Mouse (Mus musculus) fat pad, adult 2 months (tissue): Measurements from ENCODE around the gene Taf8.

ENCODE experiments used
- DNase-seq: peaks from one replicate; pipeline ENCODE4 v3.0.0-alpha.2; 2011; ENCODE audit warnings: low read depth, low spot score; ENCODE audit errors: extremely low read depth

Taf8 gene

GRCm38 (mm10) chr17:47501946-47502706, at the start of gene Taf8:
TSS of gene Taf8 (minus strand) at chr17:47502292.
- peak; percentile 70 for DNase-seq

- no peak for DNase-seq
These were observed 49.0 kb upstream of the Taf8 start for GRCm38 (mm10) chr17:47551049-47551448.

GRCm38 (mm10) chr17:47545861-47546331, 43.8 kb upstream of the Taf8 start:
- no peak for DNase-seq

GRCm38 (mm10) chr17:47545154-47545553, 43.1 kb upstream of the Taf8 start:
- no peak for DNase-seq

GRCm38 (mm10) chr17:47543051-47543650, 41.1 kb upstream of the Taf8 start:
- no peak for DNase-seq

GRCm38 (mm10) chr17:47542061-47542460, 40.0 kb upstream of the Taf8 start:
- peak; percentile 2 for DNase-seq

- DNase-seq: no peak
These were observed 37.0 kb upstream of the Taf8 start for GRCm38 (mm10) chr17:47539128-47539527.

GRCm38 (mm10) chr17:47538049-47538448, 36.0 kb upstream of the Taf8 start:
- no peak for DNase-seq

- no peak for DNase-seq
These were observed 33.7 kb upstream of the Taf8 start for GRCm38 (mm10) chr17:47535812-47536236.

GRCm38 (mm10) chr17:47533691-47534090, 31.6 kb upstream of the Taf8 start:
- no peak for DNase-seq

GRCm38 (mm10) chr17:47532364-47532763, 30.3 kb upstream of the Taf8 start:
- DNase-seq: no peak

GRCm38 (mm10) chr17:47531387-47531818, 29.3 kb upstream of the Taf8 start:
- DNase-seq: no peak

GRCm38 (mm10) chr17:47529595-47529994, 27.5 kb upstream of the Taf8 start:
- no peak for DNase-seq

GRCm38 (mm10) chr17:47528919-47529318, 26.8 kb upstream of the Taf8 start:
- DNase-seq: no peak

GRCm38 (mm10) chr17:47527581-47528300, 25.6 kb upstream of the Taf8 start:
- DNase-seq: no peak

GRCm38 (mm10) chr17:47526856-47527520, 24.9 kb upstream of the Taf8 start:
- DNase-seq: no peak

- DNase-seq: no peak
These were observed 22.9 kb upstream of the Taf8 start for GRCm38 (mm10) chr17:47524991-47525390.

- no peak for DNase-seq
These were observed 22.0 kb upstream of the Taf8 start for GRCm38 (mm10) chr17:47524055-47524454.

GRCm38 (mm10) chr17:47523211-47523682, 21.2 kb upstream of the Taf8 start:
- no peak for DNase-seq

- no peak for DNase-seq
These were observed 20.4 kb upstream of the Taf8 start for GRCm38 (mm10) chr17:47522536-47522935.
